Mouse (Mus musculus) urinary bladder, postnatal 25 days (tissue): ENCODE measurements at regions not wholly inside any gene's neighbourhood (a gene's known extent, or its start where the extent isn't known, plus 50 kb on each side); places are given as distances from the start of the nearest gene placed in this dataset.

Source experiments
- DNase-seq: peaks from one replicate; pipeline ENCODE4 v3.0.0; 2022; ENCODE audit warnings: low spot score

DNA sequence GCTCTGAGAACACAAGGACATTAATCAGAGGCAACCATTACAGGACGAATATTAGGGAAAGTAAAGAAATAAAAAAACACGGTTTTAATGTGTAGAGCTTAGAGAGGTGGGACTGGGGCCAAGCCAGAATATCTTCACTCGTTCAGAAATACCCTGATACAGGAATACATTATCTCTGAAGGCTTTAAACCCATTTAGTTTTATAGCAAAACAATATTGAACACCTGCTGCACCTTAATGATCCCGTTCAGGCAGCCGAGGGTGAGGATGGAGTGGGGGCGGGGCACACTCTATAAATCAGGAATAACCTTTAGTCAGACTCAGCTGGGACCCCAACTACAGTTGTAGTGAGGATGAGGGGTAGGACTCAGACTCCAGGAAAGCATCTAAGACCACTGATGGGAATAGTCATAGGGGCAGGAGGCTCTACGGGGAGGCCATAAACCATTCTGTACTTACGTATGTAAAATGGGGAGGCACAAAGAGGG lies 508.0 kb upstream of the Adam5 start:
- no peak for DNase-seq

GRCm38 (mm10) chr8:25331161-25331776 lies 507.1 kb upstream of the Adam5 start:
- DNase-seq = no peak

GRCm38 (mm10) chr8:25329791-25330190 lies 505.6 kb upstream of the Adam5 start:
- DNase-seq = no peak

DNA sequence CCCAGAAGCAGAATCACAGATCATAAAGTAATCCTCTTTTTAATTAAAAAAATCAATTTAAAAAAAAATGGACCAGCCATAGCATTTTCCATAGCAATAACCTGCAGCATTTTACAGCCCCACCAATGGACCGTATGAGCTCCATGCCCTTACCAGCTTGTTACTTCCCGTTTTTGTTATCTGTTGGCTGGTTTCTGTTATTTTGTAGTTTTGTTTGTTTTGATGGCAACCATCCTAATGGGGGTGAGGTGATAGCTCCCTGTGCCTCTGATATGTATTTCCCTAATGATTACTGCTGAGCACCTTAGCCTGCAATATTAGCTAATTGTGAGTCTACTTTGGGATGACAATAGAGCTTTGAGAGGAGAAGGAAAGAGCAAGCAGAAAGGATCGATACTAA lies 504.1 kb upstream of the Adam5 start:
- DNase-seq = no peak

- no peak for DNase-seq
Observed at GRCm38 (mm10) chr8:25326930-25327329, 502.8 kb upstream of the Adam5 start.

GRCm38 (mm10) chr8:25326257-25326656 lies 502.1 kb upstream of the Adam5 start:
- no peak for DNase-seq

- DNase-seq = no peak
Observed at GRCm38 (mm10) chr8:25324731-25325130, 500.6 kb upstream of the Adam5 start.

DNA sequence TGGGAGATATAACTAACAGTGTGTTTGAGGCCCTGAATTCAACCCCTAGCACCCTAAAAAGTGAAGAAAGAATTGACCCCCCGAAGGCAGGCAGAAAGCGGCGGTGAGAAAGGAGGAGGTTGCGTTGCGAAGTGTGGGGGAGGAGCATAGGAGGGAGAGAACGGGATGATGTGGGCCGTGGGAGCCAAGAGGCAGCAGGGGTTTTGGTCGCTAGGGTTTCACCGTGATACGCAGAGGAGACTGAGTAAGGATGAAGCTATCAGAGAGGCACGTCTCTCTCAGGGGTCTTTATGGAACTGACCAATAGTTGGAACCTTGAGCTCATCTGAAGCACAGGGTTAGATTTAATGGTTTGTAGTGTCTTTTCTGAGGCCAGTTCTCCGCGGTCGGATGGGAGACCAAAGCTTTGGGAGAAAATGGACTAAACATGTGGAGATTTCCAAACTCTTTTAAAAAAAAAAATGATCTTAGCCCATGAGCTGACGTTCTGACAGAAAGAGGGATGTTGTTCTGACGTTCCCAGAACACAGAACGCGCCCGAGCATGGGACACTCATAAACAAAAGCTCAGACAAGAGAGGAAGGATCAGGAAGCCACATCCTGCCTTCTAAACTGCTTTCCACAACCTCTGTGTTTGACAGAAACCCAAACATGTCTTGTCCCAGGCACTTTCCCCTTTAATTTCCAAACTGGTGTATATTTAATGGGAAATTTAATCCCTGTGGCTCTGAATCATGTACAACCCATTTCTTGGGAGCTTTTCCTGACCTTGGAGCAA lies 499.7 kb upstream of the Adam5 start:
- DNase-seq = no peak

- DNase-seq = no peak
Observed at GRCm38 (mm10) chr8:25316383-25316782, 492.2 kb upstream of the Adam5 start.

- no peak for DNase-seq
Observed at GRCm38 (mm10) chr8:25311811-25312533, 487.8 kb upstream of the Adam5 start.

- DNase-seq = no peak
Observed at GRCm38 (mm10) chr8:25307956-25308355, 483.8 kb upstream of the Adam5 start.

DNA sequence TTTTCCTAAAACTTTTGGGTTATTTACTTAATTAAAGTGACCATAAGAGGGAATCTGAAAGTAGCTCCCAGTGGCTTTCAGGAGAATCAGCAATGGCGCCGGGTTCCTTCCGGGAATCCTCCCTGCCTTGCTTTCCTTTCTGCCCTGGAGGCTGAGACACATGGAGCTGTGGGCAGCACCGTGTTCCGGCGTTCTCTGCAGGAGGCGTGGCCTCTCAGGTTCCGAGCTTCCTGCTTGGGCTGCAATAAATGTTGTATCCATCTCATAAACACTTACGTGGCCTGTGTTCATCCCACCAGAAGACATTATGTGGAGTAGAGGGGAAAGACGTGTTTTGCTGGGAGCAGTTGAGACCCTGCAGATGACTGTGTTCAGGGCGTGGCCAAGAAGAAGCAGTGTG lies 483.3 kb upstream of the Adam5 start:
- DNase-seq = no peak

DNA sequence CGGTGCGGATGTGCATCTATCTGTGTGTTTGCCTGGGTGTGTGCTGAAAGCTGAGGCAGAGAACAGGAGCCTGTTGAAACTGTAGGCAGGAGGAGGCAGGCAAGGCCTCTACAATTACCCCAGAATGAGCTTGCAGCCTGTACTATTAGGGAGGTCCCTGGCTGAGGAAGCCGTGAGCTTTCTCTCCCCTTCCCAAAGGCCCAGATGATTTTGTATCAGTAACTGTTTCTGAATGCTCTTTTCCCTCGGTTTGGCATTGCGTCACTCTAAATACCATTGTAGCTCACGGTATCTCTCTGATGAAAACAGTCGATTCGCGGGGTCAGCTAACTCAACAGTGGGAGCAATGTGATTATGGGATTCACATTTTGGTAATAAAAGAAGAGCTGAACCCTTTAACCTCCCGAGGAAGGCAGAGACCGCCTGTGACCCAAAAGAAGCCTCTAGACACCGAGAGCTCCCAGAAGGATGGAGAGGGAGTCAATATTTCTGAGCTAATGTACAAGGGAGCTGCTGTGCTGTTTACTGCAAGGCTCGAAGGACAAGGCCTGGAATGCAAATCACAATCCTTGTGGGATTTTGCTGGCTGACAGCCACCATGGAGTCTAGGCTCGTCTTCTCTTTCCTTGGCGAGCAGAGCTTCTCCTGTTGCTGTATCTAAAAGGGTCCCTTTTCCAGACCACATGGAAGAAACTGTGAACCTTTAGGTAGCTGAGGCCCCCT lies 482.8 kb upstream of the Adam5 start:
- DNase-seq = no peak
